8 mouse cellular contexts compared by ENCODE assay signal in the genomic region with DNA sequence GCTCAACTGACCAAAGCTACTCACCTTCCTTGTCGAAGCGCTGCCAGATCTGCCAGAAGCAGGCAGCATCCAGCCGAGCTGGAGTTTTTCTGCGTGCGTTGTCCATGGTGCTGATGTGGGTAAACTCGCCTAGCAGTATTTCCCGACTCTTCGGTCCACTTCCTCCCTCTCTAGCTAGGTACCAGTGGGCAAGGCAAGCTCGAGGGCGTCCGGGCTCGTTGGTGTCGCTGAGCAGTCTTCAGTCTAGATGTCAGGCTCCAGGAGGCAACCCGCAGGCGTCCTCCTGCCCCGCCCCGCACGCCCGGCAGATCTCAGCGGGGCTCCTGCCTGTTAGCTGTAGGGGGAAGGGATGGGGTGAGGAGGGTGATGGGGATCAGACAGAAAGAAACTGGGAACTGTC. TPM values are rescaled to one million over a fixed set of nuclear protein-coding genes. Genes with fewer than 3 reads are reported as not detected.
DNase-seq lines count a peak whose midpoint lies in the region; TF ChIP-seq lines count a peak whose summit lies in the region.

A gene (minus strand): TSS at position 287 of the 400 bp plus-strand sequence.

- DNase-seq in left cerebral cortex, adult 18-20 months (ENCODE audit: low spot score in 2 of 2), result peak; percentile 6 to 19
- DNase-seq in left cerebral cortex, adult 8-10 months (ENCODE audit: low spot score in 2 of 2), result no peak
- DNase-seq in adrenal gland, postnatal 25 days, result peak; percentile 66
- DNase-seq in frontal cortex, postnatal 36 days (ENCODE audit: low spot score in 2 of 2), result peak; percentile 20 to 26
- DNase-seq in kidney, adult 2 months, result peak; percentile 71
- peak; percentile 77 for DNase-seq in lung, postnatal 10 days
- peak; percentile 79 for DNase-seq in retina, embryonic 14.5 days (ENCODE audit: low spot score)
- no peak for DNase-seq in MN1 (ENCODE audit: low spot score)

- TF ChIP-seq POLR2A in kidney, adult 2 months (IDR thresholded peaks at IDR 0.05; ENCODE audit: low read depth, low read length), result no peak

- H3K27ac ChIP-seq in kidney, adult 2 months (ENCODE audit: insufficient read depth, low read depth, low read length), result no peak within 1 kb of the TSS

- no peaks in the 10 kb centered on the region for H3K36me3 ChIP-seq in kidney, adult 2 months (ENCODE audit: control insufficient read depth, insufficient read depth, low read length)

- H3K4me3 ChIP-seq in kidney, adult 2 months (ENCODE audit: insufficient read depth, low read depth, low read length), result no peak within 1 kb of the TSS

- TF ChIP-seq CTCF in kidney, adult 2 months (conservative IDR thresholded peaks at IDR 0.05; ENCODE audit: insufficient read depth, insufficient read length, low read depth, low read length), result no peak; the same call in 1 of the 2 replicates

- no peaks in the 10 kb centered on the region for H3K4me1 ChIP-seq in kidney, adult 2 months (ENCODE audit: control insufficient read depth, insufficient read depth, low read length)

- WGBS in kidney, adult 2 months, result under 1% methylated on average over 20 of the region's 20 CpGs

- H3K27me3 ChIP-seq in kidney, adult 2 months (replicated peaks; ENCODE audit: control insufficient read depth, insufficient read depth, low read length), result no peaks in the 10 kb centered on the region

RNA-seq across cellular contexts. Expression of the gene that starts here (rescaled TPM):
- not detected for total RNA-seq in left cerebral cortex, adult 18-20 months (2021)
- total RNA-seq in left cerebral cortex, adult 8-10 months (2022), result 1 to 10 TPM in 1 of 4 experiments, under 1 TPM in 3; 0.51 to 1.7 (median 0.69) TPM
- total RNA-seq in adrenal gland, postnatal 25 days (2021), result 0.90 and 2.9 TPM in 2 replicates
- not detected in 2 replicates for polyA plus RNA-seq in kidney, adult 2 months (2012; rRNA removed)

Comparison
In these comparisons a context has a peak if more than half of its experiments do, and no peak if none do; other contexts are left out.
1. Peak in DNase-seq in left cerebral cortex, adult 18-20 months; RNA of the gene not detected or under 1 TPM.
2. Peak in DNase-seq in kidney, adult 2 months; RNA of the gene not detected or under 1 TPM.
3. DNase-seq: peak in adrenal gland, postnatal 25 days (single experiment), frontal cortex, postnatal 36 days (2 of 2), lung, postnatal 10 days (single experiment) and retina, embryonic 14.5 days (single experiment); none in left cerebral cortex, adult 8-10 months (0 of 2) and MN1 (single experiment).